Mouse (Mus musculus): ENCODE results near the gene Eef1akmt1.

DNA sequence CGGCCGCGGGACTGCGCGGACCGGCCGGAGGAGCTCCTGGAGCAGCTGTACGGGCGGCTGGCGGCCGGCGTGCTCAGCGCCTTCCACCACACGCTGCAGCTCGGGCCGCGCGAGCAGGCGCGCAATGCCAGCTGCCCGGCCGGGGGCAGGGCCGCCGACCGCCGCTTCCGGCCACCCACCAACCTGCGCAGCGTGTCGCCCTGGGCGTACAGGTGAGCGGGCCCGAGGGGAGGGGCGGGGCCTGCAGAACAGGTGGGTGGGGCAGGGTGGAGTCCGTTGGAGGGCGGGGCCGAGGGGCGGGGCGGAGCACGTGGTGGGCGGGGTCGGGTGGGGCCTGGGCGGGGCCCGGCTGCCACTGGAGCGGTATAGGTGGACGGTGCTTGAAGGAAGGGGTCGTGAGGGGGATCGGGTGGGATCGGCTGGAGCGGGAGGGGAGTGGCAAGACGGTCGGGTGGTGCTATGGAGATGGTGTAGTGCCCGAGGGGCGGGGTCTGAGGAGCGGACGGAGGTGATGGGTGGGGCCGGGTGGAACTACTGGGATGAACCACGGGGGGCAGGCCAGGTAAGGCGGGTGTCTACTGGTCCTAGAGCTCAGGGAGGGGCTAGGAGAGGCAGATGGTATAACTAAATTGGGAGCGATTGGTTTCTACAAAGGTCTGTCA, 45.9 kb downstream of the Eef1akmt1 start:
- TF ChIP-seq CTCF (IDR thresholded peaks at IDR 0.05; ENCODE audit: extremely low read depth, insufficient read depth, low read length) (no peak), POLR2A (IDR thresholded peaks at IDR 0.05; ENCODE audit: extremely low read depth, insufficient read depth, low read length) (no peak)

Measured in cortical plate, adult 2 months (tissue).